Mouse (Mus musculus) forebrain, embryonic 11.5 days (tissue): ENCODE measurements around the gene Nfx1. TPM values are rescaled to one million over a fixed set of nuclear protein-coding genes. Genes with fewer than 3 reads are reported as not detected.

Experiments
- ATAC-seq: fragments of 200-750 bp; cut with Nextera tagmentation; replicated peaks from 2 replicates; pipeline ENCODE4 v1.8.0; 2017; ENCODE audit warnings: moderate TSS enrichment; ENCODE audit not compliant: low FRiP score
- DNase-seq: peaks from one replicate; pipeline ENCODE4 v3.0.0-alpha.2; 2017; ENCODE audit warnings: low spot score
- H3K27ac ChIP-seq: fragments of 300-500 bp; sonication (generic); 2 replicates; pipeline ENCODE4 v1.5.1; 2014; ENCODE audit warnings: low read depth, low read length
- H3K27me3 ChIP-seq: fragments of 300-500 bp; sonication (generic); 2 replicates; pipeline ENCODE4 v1.6.1; 2014; ENCODE audit warnings: mild to moderate bottlenecking, low read length, mixed read lengths; ENCODE audit not compliant: control insufficient read depth, insufficient read depth
- H3K36me3 ChIP-seq: fragments of 300-500 bp; sonication (generic); 2 replicates; pipeline ENCODE4 v1.6.1; 2014; ENCODE audit warnings: mild to moderate bottlenecking, low read length, moderate library complexity, mixed read lengths; ENCODE audit not compliant: control insufficient read depth, insufficient read depth
- H3K4me1 ChIP-seq: fragments of 300-500 bp; sonication (generic); replicated peaks from 2 replicates; pipeline ENCODE4 v1.6.1; 2014; ENCODE audit warnings: low read length, mixed read lengths; ENCODE audit not compliant: control insufficient read depth, insufficient read depth
- H3K4me2 ChIP-seq: fragments of 300-500 bp; sonication (generic); 2 replicates; pipeline ENCODE4 v1.6.1; 2014; ENCODE audit warnings: low read depth, mild to moderate bottlenecking, low read length, moderate library complexity, mixed read lengths; ENCODE audit not compliant: severe bottlenecking
- H3K4me3 ChIP-seq: fragments of 300-500 bp; sonication (generic); 2 replicates; pipeline ENCODE4 v1.5.1; 2014; ENCODE audit warnings: low read depth, low read length
- H3K9ac ChIP-seq: fragments of 300-500 bp; sonication (generic); 2 replicates; pipeline ENCODE4 v1.6.1; 2014; ENCODE audit warnings: low read length
- H3K9me3 ChIP-seq: fragments of 300-500 bp; sonication (generic); 2 replicates; pipeline ENCODE4 v1.6.1; 2016; ENCODE audit warnings: low read length, mixed read lengths; ENCODE audit not compliant: control insufficient read depth
- WGBS: fragments of 180-500 bp; shearing (Covaris S2); extraction: QIAGEN DNeasy Blood & Tissue Kit; methylation state at CpG from one replicate; pipeline ENCODE4 v1.1.7; 2014; 5-methylcytosine and 5-hydroxymethylcytosine counted together
- polyA plus RNA-seq: library from polyadenylated mRNA; unstranded; fragments of >200 nt; fragmentation: Nextera tagmentation; extraction: Ambion mirVana; gene quantifications from 2 replicates; pipeline ENCODE4 v1.2.1, GENCODE M21; 2014

The Nfx1 gene
- polyA plus RNA-seq, 1 experiment from 2014 or later = 115 TPM

GRCm38 (mm10) chr4:40938793-40939192 lies 31.9 kb upstream of the Nfx1 start:
- no peak overlapping the region for H3K27ac ChIP-seq
- no peak for ATAC-seq
- no peak overlapping the region for H3K4me3 ChIP-seq
- no peak for DNase-seq
- H3K4me1 ChIP-seq = no peaks in the 10 kb centered on the region
- H3K4me2 ChIP-seq = no peak overlapping the region
- no peak overlapping the region for H3K9ac ChIP-seq
- 94% methylated on average over 5 of the region's 5 CpGs for WGBS
- H3K27me3 ChIP-seq = no peaks in the 10 kb centered on the region
- H3K9me3 ChIP-seq = no peaks in the 10 kb centered on the region; the same call in 1 of the 2 replicates
- H3K36me3 ChIP-seq = peaks cover 28% of the 10 kb centered on the region

GRCm38 (mm10) chr4:40943651-40944050 lies 27.1 kb upstream of the Nfx1 start:
- H3K4me2 ChIP-seq = no peak overlapping the region
- H3K9me3 ChIP-seq = no peaks in the 10 kb centered on the region; the same call in 1 of the 2 replicates
- H3K27ac ChIP-seq = no peak overlapping the region
- 94% methylated on average over 5 of the region's 5 CpGs for WGBS
- ATAC-seq = no peak
- H3K36me3 ChIP-seq = peaks cover 25% of the 10 kb centered on the region
- no peaks in the 10 kb centered on the region; the same call in 1 of the 2 replicates for H3K4me1 ChIP-seq
- H3K27me3 ChIP-seq = no peaks in the 10 kb centered on the region
- H3K9ac ChIP-seq = no peak overlapping the region
- DNase-seq = no peak
- no peak overlapping the region for H3K4me3 ChIP-seq

GRCm38 (mm10) chr4:40946516-40947121 lies 24.1 kb upstream of the Nfx1 start:
- Histone ChIP-seq H3K9me3 (no peaks in the 10 kb centered on the region), H3K4me3 (peak overlapping the region; percentile 84), H3K36me3 (peaks cover 8% of the 10 kb centered on the region), H3K4me2 (peak overlapping the region; percentile 71), H3K4me1 (no peaks in the 10 kb centered on the region; the same call in 1 of the 2 replicates), H3K9ac (peak overlapping the region; percentile 94), H3K27ac (no peak overlapping the region), H3K27me3 (no peaks in the 10 kb centered on the region)
- ATAC-seq (no peak), DNase-seq (no peak)
- 88% methylated on average over 7 of the region's 7 CpGs for WGBS

DNA sequence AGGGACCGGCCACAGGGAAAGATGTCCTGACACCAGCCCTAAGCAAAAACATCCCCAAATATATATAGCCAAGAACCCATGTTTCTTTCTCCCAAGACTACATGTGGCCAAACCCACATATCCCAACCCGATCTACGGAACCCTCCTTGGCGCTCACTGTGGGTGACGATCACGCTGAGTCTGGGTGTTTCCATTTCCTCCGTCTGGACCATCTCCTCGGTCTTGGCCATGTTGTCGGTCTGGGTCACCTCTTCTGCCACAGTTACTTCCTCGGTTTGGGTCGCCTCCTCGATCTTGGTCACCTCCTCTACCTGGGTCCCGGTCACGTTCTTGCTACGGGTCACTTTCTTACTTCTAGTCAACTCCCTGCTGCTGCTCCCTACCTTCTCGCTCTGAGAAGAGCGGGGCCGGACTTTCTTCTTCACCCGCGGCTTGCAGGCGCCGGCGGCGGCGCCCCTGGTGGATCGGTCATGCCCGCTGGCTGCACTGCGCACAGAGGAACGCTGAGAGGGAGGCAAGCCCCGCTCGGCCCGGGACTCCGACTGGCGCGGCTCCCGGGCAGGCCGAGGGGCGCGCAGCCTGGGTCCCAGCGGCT lies 23.0 kb upstream of the Nfx1 start:
- Histone ChIP-seq H3K27ac (peak overlapping the region; percentile 66), H3K4me1 (no peaks in the 10 kb centered on the region; the same call in 1 of the 2 replicates), H3K9me3 (no peaks in the 10 kb centered on the region), H3K9ac (peak overlapping the region; percentile 94), H3K4me3 (peak overlapping the region; percentile 84), H3K4me2 (peak overlapping the region; percentile 71), H3K36me3 (peaks cover 5% of the 10 kb centered on the region; the same call in 1 of the 2 replicates), H3K27me3 (no peaks in the 10 kb centered on the region)
- ATAC-seq (no peak; the same call in 1 of the 2 replicates), DNase-seq (no peak)
- WGBS = under 1% methylated on average over 40 of the region's 40 CpGs

GRCm38 (mm10) chr4:40948160-40948708 lies 22.5 kb upstream of the Nfx1 start, which contains the start of the genes Bag1 and Chmp5:
Gene Bag1, minus strand, starts transcription at chr4:40948294.
Gene Chmp5, plus strand, starts transcription at chr4:40948407.
- Histone ChIP-seq H3K27me3 (no peaks in the 10 kb centered on the region), H3K36me3 (peaks cover 9% of the 10 kb centered on the region; the same call in 1 of the 2 replicates), H3K4me3 (peak within 1 kb of the TSS; percentile 84), H3K4me2 (peak within 1 kb of the TSS; percentile 71), H3K4me1 (no peaks in the 10 kb centered on the region; the same call in 1 of the 2 replicates), H3K9me3 (no peaks in the 10 kb centered on the region), H3K27ac (peak within 1 kb of the TSS; percentile 66), H3K9ac (peak within 1 kb of the TSS; percentile 94)
- DNase-seq = peak; percentile 99
- WGBS = under 1% methylated on average over 50 of the region's 50 CpGs
- peak; percentile 97 for ATAC-seq

DNA sequence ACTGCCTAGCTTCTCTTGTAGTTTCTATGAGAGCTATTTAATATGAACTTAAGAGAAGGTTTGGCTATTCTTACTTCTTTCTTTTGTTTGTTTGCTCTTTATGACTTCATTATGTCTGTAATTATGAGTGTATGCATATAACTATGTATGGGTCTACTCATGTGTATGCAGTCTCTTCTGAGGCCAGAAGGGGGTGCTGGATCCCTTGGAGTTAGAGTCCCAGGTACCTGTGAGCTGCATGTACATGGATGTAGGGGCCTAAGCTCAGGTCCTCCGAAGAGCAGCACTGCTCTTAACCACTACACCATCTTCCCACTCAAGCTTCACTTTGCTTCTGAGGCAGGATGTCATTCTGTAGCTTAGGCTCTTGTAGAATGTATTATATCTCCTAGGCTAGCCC lies 17.2 kb upstream of the Nfx1 start:
- Histone ChIP-seq H3K27ac (no peak overlapping the region), H3K4me3 (no peak overlapping the region), H3K36me3 (peaks cover 7% of the 10 kb centered on the region; the same call in 1 of the 2 replicates), H3K4me2 (no peak overlapping the region), H3K27me3 (no peaks in the 10 kb centered on the region), H3K9ac (no peak overlapping the region), H3K4me1 (no peaks in the 10 kb centered on the region), H3K9me3 (no peaks in the 10 kb centered on the region)
- WGBS = 81% methylated on average over 1 of the region's 1 CpGs
- DNase-seq (no peak), ATAC-seq (no peak)

DNA sequence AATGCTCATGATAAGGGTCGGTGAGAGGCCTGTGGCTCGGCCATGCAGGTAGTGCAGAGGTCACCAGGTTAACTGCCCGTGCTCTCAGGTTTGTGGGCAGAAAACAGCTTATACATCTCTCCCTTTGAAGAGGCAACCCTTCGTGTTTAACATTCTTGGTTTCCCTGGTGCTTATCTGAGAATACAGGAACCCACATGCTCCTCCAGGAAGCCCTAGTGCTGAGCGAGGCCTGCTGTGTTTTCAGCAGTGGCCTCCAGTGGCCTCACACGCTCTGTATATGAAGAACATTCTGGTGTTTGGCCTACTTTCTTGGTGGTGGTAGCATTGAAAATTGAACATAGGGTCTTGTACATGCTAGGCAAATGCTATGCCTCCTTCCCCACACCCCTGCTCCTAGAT lies 14.8 kb upstream of the Nfx1 start:
- no peak for DNase-seq
- H3K9me3 ChIP-seq = no peaks in the 10 kb centered on the region
- no peak overlapping the region for H3K27ac ChIP-seq
- H3K4me3 ChIP-seq = no peak overlapping the region
- H3K27me3 ChIP-seq = no peaks in the 10 kb centered on the region
- H3K9ac ChIP-seq = no peak overlapping the region
- no peak overlapping the region for H3K4me2 ChIP-seq
- no peaks in the 10 kb centered on the region for H3K4me1 ChIP-seq
- WGBS = 93% methylated on average over 6 of the region's 6 CpGs
- H3K36me3 ChIP-seq = peaks cover 8% of the 10 kb centered on the region; the same call in 1 of the 2 replicates
- ATAC-seq = no peak

DNA sequence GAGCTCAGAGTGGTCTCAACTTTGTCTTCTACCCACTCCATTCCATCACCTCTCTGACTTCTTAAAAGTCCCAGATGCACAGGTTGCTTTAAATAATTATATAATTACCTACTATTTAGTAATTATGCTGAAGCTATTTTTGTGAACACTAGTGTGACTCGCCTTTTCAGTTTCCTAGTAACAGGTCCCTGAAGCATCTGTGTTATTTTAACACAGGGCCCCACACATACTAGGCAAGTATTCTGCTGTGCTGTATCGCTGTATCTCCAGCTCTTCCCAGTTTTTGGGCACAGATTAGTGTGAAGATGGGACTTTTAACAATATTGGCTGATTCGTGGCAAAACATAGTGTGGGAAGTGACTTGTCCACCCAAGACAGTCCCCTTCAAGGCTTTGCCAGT lies 7.2 kb upstream of the Nfx1 start:
- Histone ChIP-seq H3K9me3 (no peaks in the 10 kb centered on the region), H3K4me3 (no peak overlapping the region), H3K4me1 (no peaks in the 10 kb centered on the region), H3K4me2 (no peak overlapping the region), H3K9ac (no peak overlapping the region), H3K27me3 (no peaks in the 10 kb centered on the region), H3K36me3 (peaks cover 5% of the 10 kb centered on the region; the same call in 1 of the 2 replicates), H3K27ac (no peak overlapping the region)
- no peak for DNase-seq
- WGBS = 89% methylated on average over 3 of the region's 3 CpGs
- ATAC-seq = no peak
